Mouse (Mus musculus) midbrain, embryonic 16.5 days (tissue): ENCODE data around the gene Metrn. TPM values are rescaled to one million over a fixed set of nuclear protein-coding genes. Genes with fewer than 3 reads are reported as not detected.
A peak's percentile ranks its signal among the peaks of the same experiment; 100 is the strongest.

Experiments
- ATAC-seq: fragments of 200-750 bp; cut with Nextera tagmentation; 2 replicates; pipeline ENCODE4 v1.8.0; 2017; ENCODE audit warnings: moderate TSS enrichment
- H3K27ac ChIP-seq: fragments of 300-500 bp; sonication (generic); 2 replicates; pipeline ENCODE4 v1.5.1; 2014; ENCODE audit warnings: mild to moderate bottlenecking, low read length, mixed read lengths
- H3K27me3 ChIP-seq: fragments of 300-500 bp; sonication (generic); 2 replicates; pipeline ENCODE4 v1.6.1; 2014; ENCODE audit warnings: low read depth, low read length, mixed read lengths; ENCODE audit not compliant: control insufficient read depth, insufficient read depth
- H3K36me3 ChIP-seq: fragments of 300-500 bp; sonication (generic); 2 replicates; pipeline ENCODE4 v1.6.1; 2014; ENCODE audit warnings: mild to moderate bottlenecking, low read length, moderate library complexity, mixed read lengths; ENCODE audit not compliant: control insufficient read depth, insufficient read depth
- H3K4me1 ChIP-seq: fragments of 300-500 bp; sonication (generic); 2 replicates; pipeline ENCODE4 v1.6.1; 2014; ENCODE audit warnings: mild to moderate bottlenecking, low read length, mixed read lengths; ENCODE audit not compliant: control insufficient read depth, insufficient read depth
- H3K4me2 ChIP-seq: fragments of 300-500 bp; sonication (generic); 2 replicates; pipeline ENCODE4 v1.6.1; 2014; ENCODE audit warnings: mild to moderate bottlenecking, low read length, mixed read lengths
- H3K4me3 ChIP-seq: fragments of 300-500 bp; sonication (generic); 2 replicates; pipeline ENCODE4 v1.5.1; 2014; ENCODE audit warnings: low read depth, mild to moderate bottlenecking, low read length, moderate library complexity, mixed read lengths
- H3K9ac ChIP-seq: fragments of 300-500 bp; sonication (generic); 2 replicates; pipeline ENCODE4 v1.6.1; 2014; ENCODE audit warnings: low read depth, low read length, mixed read lengths
- H3K9me3 ChIP-seq: fragments of 300-500 bp; sonication (generic); replicated peaks from 2 replicates; pipeline ENCODE4 v1.6.1; 2014; ENCODE audit warnings: mild to moderate bottlenecking, low read length, mixed read lengths; ENCODE audit not compliant: control insufficient read depth, poor library complexity, severe bottlenecking
- WGBS: fragments of 180-500 bp; shearing (Covaris S2); extraction: QIAGEN DNeasy Blood & Tissue Kit; methylation state at CpG from one replicate; pipeline ENCODE4 v1.1.7; 2014; 5-methylcytosine and 5-hydroxymethylcytosine counted together
- polyA plus RNA-seq: library from polyadenylated mRNA; unstranded; fragments of >200 nt; fragmentation: Nextera tagmentation; extraction: Ambion mirVana; gene quantifications from 2 replicates; pipeline ENCODE4 v1.2.1, GENCODE M21; 2015

Metrn gene
- polyA plus RNA-seq, 1 experiment from 2014 or later, result 37.1 TPM

DNA sequence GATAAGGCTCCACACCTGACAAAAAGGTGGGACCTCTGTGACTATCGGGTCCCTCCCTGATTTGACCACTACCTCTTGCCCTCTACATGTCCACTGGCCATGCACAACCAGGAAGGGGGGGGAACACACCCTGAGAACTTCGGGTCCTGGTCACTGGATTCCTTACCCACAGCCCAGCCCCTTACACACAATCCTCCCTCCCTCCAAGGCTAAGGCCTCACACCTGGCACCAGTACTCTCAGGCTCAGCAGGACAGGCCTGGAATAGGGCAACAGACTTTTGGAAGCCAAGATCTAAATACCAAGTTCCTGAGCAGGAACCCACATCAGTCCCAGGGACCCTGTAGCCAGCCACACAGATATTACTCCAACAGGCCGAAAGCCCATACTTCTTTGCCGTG lies 42.0 kb upstream of the Metrn start:
- peaks cover 49% of the 10 kb centered on the region for H3K4me1 ChIP-seq
- no peaks in the 10 kb centered on the region for H3K9me3 ChIP-seq
- 93% methylated on average over 4 of the region's 4 CpGs for WGBS
- no peak overlapping the region for H3K4me3 ChIP-seq
- no peak overlapping the region for H3K9ac ChIP-seq
- no peaks in the 10 kb centered on the region for H3K27me3 ChIP-seq
- no peak for ATAC-seq
- no peak overlapping the region for H3K4me2 ChIP-seq
- peaks cover 32% of the 10 kb centered on the region for H3K36me3 ChIP-seq
- H3K27ac ChIP-seq, result no peak overlapping the region

DNA sequence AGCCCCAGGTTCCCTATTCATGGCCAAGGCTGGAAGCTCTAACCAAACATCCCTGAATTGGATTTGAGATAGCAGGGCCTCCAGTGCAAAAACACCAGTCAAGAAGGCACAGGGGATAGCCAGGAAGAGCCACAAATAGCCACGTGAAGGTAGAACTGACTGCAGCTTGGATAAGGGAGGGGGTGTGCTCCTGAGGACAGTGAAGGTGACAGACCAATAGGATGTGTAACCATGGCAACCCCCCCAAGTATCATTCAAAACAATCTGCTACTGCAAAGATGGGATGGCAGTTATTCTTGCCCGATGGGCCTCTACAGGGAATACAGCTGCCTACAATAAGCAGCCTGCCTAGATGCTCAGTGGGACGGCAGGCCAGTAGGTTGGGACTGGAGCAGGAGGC lies 40.6 kb upstream of the Metrn start:
- no peak for ATAC-seq
- H3K4me2 ChIP-seq, result peak overlapping the region; percentile 71
- H3K27me3 ChIP-seq, result no peaks in the 10 kb centered on the region
- peak overlapping the region; percentile 86 for H3K27ac ChIP-seq
- no peaks in the 10 kb centered on the region for H3K9me3 ChIP-seq
- 16% methylated on average over 3 of the region's 3 CpGs for WGBS
- peaks cover 32% of the 10 kb centered on the region for H3K36me3 ChIP-seq
- H3K4me1 ChIP-seq, result peaks cover 43% of the 10 kb centered on the region
- no peak overlapping the region; the same call in 1 of the 2 replicates for H3K4me3 ChIP-seq
- peak overlapping the region; percentile 81; the same call in 1 of the 2 replicates for H3K9ac ChIP-seq

DNA sequence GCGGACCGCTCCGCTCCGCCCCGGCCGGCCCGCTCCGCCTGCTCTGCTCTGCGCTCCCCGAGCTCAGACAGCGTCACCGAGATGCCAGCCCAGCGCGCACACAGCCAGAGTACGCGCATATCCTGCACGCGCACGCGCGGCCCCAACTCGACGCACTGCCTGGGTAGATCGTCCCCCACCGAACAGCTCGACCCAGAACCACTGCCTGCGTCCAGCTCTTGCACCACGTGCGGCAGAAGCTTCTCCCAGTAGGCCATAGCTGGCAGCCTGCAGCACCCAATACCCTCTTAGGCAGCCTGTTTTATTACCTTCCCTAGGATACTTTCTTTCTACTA lies 40.1 kb upstream of the Metrn start, which contains the start of gene Rhbdl1:
Gene Rhbdl1, minus strand, starts transcription at position 220 of the 335 bp plus-strand sequence.
- Histone ChIP-seq H3K36me3 (peaks cover 30% of the 10 kb centered on the region), H3K4me2 (peak within 1 kb of the TSS; percentile 71), H3K4me3 (peak within 1 kb of the TSS; percentile 56), H3K9ac (peak within 1 kb of the TSS; percentile 81), H3K27ac (peak within 1 kb of the TSS; percentile 86), H3K4me1 (peaks cover 46% of the 10 kb centered on the region), H3K9me3 (no peaks in the 10 kb centered on the region), H3K27me3 (no peaks in the 10 kb centered on the region)
- ATAC-seq, result peak; percentile 37
- under 1% methylated on average over 29 of the region's 29 CpGs for WGBS

DNA sequence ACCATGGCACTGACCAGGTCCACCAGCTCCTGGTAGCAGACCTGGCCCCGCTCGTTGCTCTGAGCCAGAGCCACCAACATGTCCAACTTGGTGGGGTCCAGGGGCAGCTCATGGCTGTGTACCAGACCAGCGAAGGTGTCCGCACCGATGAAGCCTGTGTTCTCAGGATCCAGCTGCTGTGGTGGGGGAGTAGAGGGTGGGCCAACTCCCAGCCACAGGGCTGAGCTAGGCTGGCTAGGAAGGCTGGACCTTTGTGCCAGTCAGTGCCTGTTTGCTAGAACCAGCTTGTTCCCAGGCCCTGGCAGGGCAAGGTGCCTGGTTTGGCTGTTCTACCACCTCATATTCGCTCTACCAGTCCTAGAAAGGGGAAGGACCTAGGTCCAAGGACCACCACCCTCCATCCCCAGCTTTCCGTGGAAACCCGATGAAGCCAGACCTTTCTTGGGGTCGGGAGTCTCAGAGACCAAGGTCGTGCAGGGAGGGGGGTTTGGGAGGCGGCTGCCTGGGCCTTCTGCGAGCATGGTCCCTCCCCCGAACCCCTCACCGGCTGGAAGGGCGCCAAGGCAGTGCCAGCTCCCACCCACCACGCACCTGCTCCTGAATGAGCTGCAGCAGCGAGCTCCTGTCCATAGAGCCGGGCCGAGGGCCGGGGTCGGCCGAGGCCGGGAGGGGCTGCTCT lies 39.6 kb upstream of the Metrn start:
- H3K27me3 ChIP-seq, result no peaks in the 10 kb centered on the region
- peak overlapping the region; percentile 56 for H3K4me3 ChIP-seq
- peak overlapping the region; percentile 86 for H3K27ac ChIP-seq
- 23% methylated on average over 22 of the region's 23 CpGs for WGBS
- peak overlapping the region; percentile 81 for H3K9ac ChIP-seq
- peaks cover 51% of the 10 kb centered on the region for H3K4me1 ChIP-seq
- no peak for ATAC-seq
- H3K9me3 ChIP-seq, result no peaks in the 10 kb centered on the region
- peaks cover 30% of the 10 kb centered on the region for H3K36me3 ChIP-seq
- peak overlapping the region; percentile 71 for H3K4me2 ChIP-seq

DNA sequence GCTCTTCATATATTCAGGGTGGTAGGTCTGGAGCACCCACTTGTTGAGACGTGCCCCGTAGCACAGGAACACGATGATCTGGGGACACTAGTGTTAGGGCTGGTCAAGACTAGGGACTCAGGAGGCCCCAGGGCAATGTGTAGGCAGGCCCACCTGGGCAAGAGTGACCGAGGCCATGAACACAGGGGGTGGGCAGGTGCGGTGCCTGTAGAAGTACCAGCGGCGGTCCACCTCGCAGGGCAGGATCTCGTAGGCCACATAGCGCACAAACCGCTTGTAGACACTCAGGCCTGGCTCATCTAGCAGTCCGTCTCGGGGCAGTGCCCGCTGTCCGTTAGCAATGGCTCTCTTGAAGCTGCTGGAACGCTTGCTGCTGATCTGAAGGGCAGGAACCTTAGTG lies 38.9 kb upstream of the Metrn start:
- Histone ChIP-seq H3K27me3 (no peaks in the 10 kb centered on the region), H3K4me2 (peak overlapping the region; percentile 71), H3K27ac (no peak overlapping the region), H3K4me3 (no peak overlapping the region), H3K9ac (peak overlapping the region; percentile 81; the same call in 1 of the 2 replicates), H3K4me1 (peaks cover 58% of the 10 kb centered on the region), H3K9me3 (no peaks in the 10 kb centered on the region), H3K36me3 (peaks cover 30% of the 10 kb centered on the region)
- 93% methylated on average over 16 of the region's 16 CpGs for WGBS
- no peak for ATAC-seq

DNA sequence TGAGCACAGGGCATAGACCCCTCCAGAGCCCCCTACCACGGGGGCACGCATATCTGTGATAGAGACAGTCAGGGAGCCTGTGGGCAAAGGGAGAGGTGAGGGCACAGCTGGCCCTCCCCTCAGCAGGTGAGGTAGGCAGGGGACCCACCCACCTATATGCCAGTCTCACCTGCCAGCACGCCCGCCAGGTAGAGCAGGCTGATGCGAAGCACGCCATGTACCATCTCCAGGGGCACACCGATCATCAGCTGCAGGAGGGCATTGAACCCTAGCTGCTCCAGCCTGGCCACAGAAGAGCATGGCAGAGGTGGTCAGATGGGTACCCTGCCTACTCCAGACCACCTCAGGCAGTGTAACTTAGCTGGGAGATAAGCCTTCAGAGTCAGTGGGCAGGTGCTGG lies 38.4 kb upstream of the Metrn start:
- ATAC-seq, result no peak
- no peak overlapping the region for H3K27ac ChIP-seq
- peaks cover 62% of the 10 kb centered on the region for H3K4me1 ChIP-seq
- H3K27me3 ChIP-seq, result no peaks in the 10 kb centered on the region
- H3K9ac ChIP-seq, result no peak overlapping the region
- peaks cover 30% of the 10 kb centered on the region for H3K36me3 ChIP-seq
- 97% methylated on average over 7 of the region's 7 CpGs for WGBS
- H3K4me3 ChIP-seq, result no peak overlapping the region
- H3K9me3 ChIP-seq, result no peaks in the 10 kb centered on the region
- peak overlapping the region; percentile 91 for H3K4me2 ChIP-seq

DNA sequence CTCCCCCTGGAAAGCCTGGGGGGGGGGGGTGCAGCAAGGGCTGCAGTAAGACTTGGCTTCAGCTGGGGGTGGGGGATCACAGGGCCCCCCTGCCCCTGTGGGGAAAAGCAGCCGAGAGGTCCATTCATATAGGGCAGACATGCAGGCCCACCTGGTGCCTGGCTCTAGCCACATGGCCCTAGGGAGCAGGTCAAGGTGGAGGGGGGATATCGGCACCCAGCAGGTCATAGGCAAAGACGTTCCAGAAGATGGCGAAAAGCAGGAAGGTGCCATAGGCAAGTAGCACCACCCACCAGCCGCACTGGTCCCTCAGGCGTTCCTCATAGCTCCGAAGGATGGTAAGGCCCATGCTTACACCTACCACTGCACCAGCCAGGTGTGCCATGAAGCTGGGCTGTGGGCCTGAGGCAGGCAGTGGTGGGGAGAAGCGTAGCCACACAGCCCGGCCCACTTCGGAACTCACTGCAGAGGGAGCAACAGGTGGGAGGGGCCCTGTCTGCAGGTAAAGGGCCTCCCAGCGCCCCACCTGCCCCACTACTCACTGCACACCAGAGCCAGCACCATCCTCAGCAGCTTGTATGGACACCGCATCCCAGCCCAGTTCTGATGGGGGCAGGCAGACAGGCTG lies 37.8 kb upstream of the Metrn start:
- no peak for ATAC-seq
- Histone ChIP-seq H3K9ac (peak overlapping the region; percentile 84; the same call in 1 of the 2 replicates), H3K27ac (no peak overlapping the region), H3K27me3 (no peaks in the 10 kb centered on the region), H3K4me2 (peak overlapping the region; percentile 91), H3K9me3 (no peaks in the 10 kb centered on the region), H3K4me3 (peak overlapping the region; percentile 4; the same call in 1 of the 2 replicates), H3K4me1 (peaks cover 67% of the 10 kb centered on the region), H3K36me3 (peaks cover 28% of the 10 kb centered on the region)
- WGBS, result 90% methylated on average over 12 of the region's 12 CpGs

DNA sequence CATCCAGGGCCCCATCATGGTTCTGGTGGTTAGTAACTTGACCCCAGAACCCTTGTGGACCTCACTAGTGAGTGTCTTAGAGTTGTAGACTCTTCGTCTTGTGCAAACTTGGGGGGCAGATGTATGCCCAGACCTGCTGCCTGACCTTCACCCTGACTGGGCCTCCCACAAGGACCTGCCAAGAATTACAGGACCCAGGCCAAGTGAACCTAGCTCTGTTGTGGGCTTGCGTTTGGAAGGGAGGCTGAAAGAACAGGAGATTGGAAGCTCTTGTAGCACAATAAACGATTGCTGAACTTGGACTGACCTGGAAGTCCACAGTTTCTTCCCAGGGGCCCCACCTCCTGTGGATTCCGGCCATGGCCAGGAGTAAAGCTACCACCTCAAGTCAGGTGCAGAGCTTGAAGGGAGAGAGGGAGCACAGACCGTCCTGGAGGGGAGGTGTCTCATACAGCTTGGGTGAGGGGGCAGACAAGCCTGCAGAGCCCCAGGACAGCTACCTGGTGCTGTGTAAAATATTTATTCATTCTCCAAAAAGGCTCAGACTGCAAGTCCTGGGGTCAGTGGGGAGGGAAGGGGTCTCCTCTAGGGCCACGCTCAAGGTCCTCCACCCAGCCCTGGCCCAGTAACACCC lies 37.1 kb upstream of the Metrn start:
- 61% methylated on average over 6 of the region's 6 CpGs for WGBS
- Histone ChIP-seq H3K36me3 (peaks cover 24% of the 10 kb centered on the region), H3K9ac (peak overlapping the region; percentile 84), H3K9me3 (no peaks in the 10 kb centered on the region), H3K4me2 (peak overlapping the region; percentile 91), H3K4me3 (peak overlapping the region; percentile 78), H3K4me1 (peaks cover 70% of the 10 kb centered on the region), H3K27ac (peak overlapping the region; percentile 97), H3K27me3 (no peaks in the 10 kb centered on the region)
- no peak for ATAC-seq

DNA sequence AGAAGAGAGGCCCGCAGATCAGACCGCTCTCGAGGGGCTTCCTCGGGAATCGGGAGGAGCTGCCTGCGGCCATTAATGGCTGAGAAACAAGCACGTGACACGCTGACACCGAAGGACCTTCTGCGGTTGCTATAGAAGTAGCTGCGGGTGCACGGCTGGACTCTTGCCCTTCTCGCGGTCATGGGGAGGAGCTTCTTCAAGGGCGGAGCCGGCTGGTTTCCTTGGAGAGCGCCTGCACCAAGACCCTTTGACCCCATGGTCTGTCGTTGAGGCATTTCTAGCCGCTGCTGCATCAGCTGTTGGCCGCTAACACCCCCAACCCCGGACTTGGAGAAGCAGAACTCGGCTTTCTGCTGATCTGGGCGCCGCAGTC lies 36.3 kb upstream of the Metrn start, which contains the start of gene Stub1:
Gene Stub1, minus strand, starts transcription at position 114 of the 373 bp plus-strand sequence.
- Histone ChIP-seq H3K9me3 (no peaks in the 10 kb centered on the region), H3K4me3 (peak within 1 kb of the TSS; percentile 78), H3K27me3 (no peaks in the 10 kb centered on the region), H3K36me3 (peaks cover 20% of the 10 kb centered on the region), H3K27ac (peak within 1 kb of the TSS; percentile 97), H3K9ac (peak within 1 kb of the TSS; percentile 84), H3K4me2 (peak within 1 kb of the TSS; percentile 91), H3K4me1 (peaks cover 72% of the 10 kb centered on the region)
- peak; percentile 36 for ATAC-seq
- under 1% methylated on average over 24 of the region's 24 CpGs for WGBS
